Mouse (Mus musculus): ENCODE results near the gene Tmem121b. TPM values are rescaled to one million over a fixed set of nuclear protein-coding genes. Genes with fewer than 3 reads are reported as not detected.

Tmem121b gene
- total and polyA plus RNA-seq, 3 experiments = 0.18 TPM; not detected in 2

GRCm38 (mm10) chr6:120452384-120453102 lies 41.1 kb downstream of the Tmem121b start:
- Histone ChIP-seq H3K4me3 (ENCODE audit: control insufficient read depth in 1 of 2, insufficient read depth in 1 of 2, low read depth in 2 of 2, low read length in 2 of 2) (peak overlapping the region; percentile 17 to 21; a peak in 3 of 4 replicates), H3K36me3 (ENCODE audit: control insufficient read depth in 1 of 2, insufficient read depth in 2 of 2, low read length in 2 of 2) (peaks cover 0 to 30% of the 10 kb centered on the region in 2 experiments; a peak in 2 of 4 replicates), H3K9me3 (replicated peaks; ENCODE audit: insufficient read depth, low read length) (no peaks in the 10 kb centered on the region), H3K4me1 (ENCODE audit: control insufficient read depth in 1 of 2, insufficient read depth in 2 of 2, low read length in 2 of 2) (peaks cover 13 to 32% of the 10 kb centered on the region in 2 experiments), H3K79me2 (ENCODE audit: control insufficient read depth, insufficient read depth, low read length, poor library complexity) (no peaks in the 10 kb centered on the region), H3K27me3 (ENCODE audit: control insufficient read depth in 1 of 2, insufficient read depth in 2 of 2, low read length in 2 of 2) (no peaks in the 10 kb centered on the region), H3K27ac (ENCODE audit: control insufficient read depth, low read depth, low read length) (peak overlapping the region; percentile 51), H3K9ac (ENCODE audit: control insufficient read depth, low read depth, low read length, poor library complexity, severe bottlenecking) (peak overlapping the region; percentile 27)
- no peak for TF ChIP-seq ZNF384 (IDR thresholded peaks at IDR 0.05; ENCODE audit: low read depth, low read length)
- 0 out of 2 replicates have a peak, but pooled peaks have one; percentile 15 for TF ChIP-seq GATA1 (IDR thresholded peaks at IDR 0.05; ENCODE audit: low read depth, low read length)
- peak; percentile 38 for DNase-seq (ENCODE audit: low read depth, low spot score)

GRCm38 (mm10) chr6:120450208-120450607 lies 43.4 kb downstream of the Tmem121b start:
- Histone ChIP-seq H3K4me3 (ENCODE audit: control insufficient read depth in 1 of 2, insufficient read depth in 1 of 2, low read depth in 2 of 2, low read length in 2 of 2) (no peak overlapping the region; a peak in 1 of 4 replicates), H3K9me3 (replicated peaks; ENCODE audit: insufficient read depth, low read length) (no peaks in the 10 kb centered on the region), H3K36me3 (ENCODE audit: control insufficient read depth in 1 of 2, insufficient read depth in 2 of 2, low read length in 2 of 2) (peaks cover 0 to 30% of the 10 kb centered on the region in 2 experiments; a peak in 2 of 4 replicates), H3K9ac (ENCODE audit: control insufficient read depth, low read depth, low read length, poor library complexity, severe bottlenecking) (no peak overlapping the region), H3K4me1 (ENCODE audit: control insufficient read depth in 1 of 2, insufficient read depth in 2 of 2, low read length in 2 of 2) (peaks cover 13 to 32% of the 10 kb centered on the region in 2 experiments), H3K79me2 (ENCODE audit: control insufficient read depth, insufficient read depth, low read length, poor library complexity) (no peaks in the 10 kb centered on the region), H3K27me3 (ENCODE audit: control insufficient read depth in 1 of 2, insufficient read depth in 2 of 2, low read length in 2 of 2) (no peaks in the 10 kb centered on the region), H3K27ac (ENCODE audit: control insufficient read depth, low read depth, low read length) (peak overlapping the region; percentile 39)
- peak; percentile 52 for DNase-seq (ENCODE audit: low read depth, low spot score)
- TF ChIP-seq GATA1 (IDR thresholded peaks at IDR 0.05; ENCODE audit: low read depth, low read length) = peak; percentile 52
- no peak for TF ChIP-seq ZKSCAN1 (IDR thresholded peaks at IDR 0.05; ENCODE audit: low read depth, low read length)
- no peak for TF ChIP-seq MEF2A (IDR thresholded peaks at IDR 0.05; ENCODE audit: extremely low read depth, insufficient replicate concordance, low read depth, low read length, poor library complexity, severe bottlenecking)
- TF ChIP-seq MAZ (IDR thresholded peaks at IDR 0.05; ENCODE audit: low read depth, low read length) = no peak
- TF ChIP-seq RAD21 (IDR thresholded peaks at IDR 0.05; ENCODE audit: low read depth, low read length) = no peak
- TF ChIP-seq ETS1 (IDR thresholded peaks at IDR 0.05; ENCODE audit: low read depth, low read length) = no peak
- TF ChIP-seq HCFC1 (IDR thresholded peaks at IDR 0.05; ENCODE audit: low read depth, low read length) = no peak
- TF ChIP-seq SIN3A (IDR thresholded peaks at IDR 0.05; ENCODE audit: low read length) = no peak
- 0 out of 2 replicates have a peak, but pooled peaks have one; percentile 17 for TF ChIP-seq TBP (IDR thresholded peaks at IDR 0.05; ENCODE audit: low read depth, low read length)
